Mouse (Mus musculus): ENCODE data around the gene Sh3pxd2a.

- TF ChIP-seq POLR2A (IDR thresholded peaks at IDR 0.05; ENCODE audit: low read depth, low read length) (no peak), CTCF (IDR thresholded peaks at IDR 0.05; ENCODE audit: extremely low read depth, insufficient read depth, insufficient read length, insufficient replicate concordance) (peak; percentile 45; the same call in 1 of the 2 replicates)
Measured at GRCm38 (mm10) chr19:47465467-47465866, 1.3 kb upstream of the Sh3pxd2a start.
